Mouse (Mus musculus) heart, postnatal 14 days (tissue): Measurements from ENCODE around the gene Lalba. TPM values are rescaled to one million over a fixed set of nuclear protein-coding genes. Genes with fewer than 3 reads are reported as not detected.

Source experiments
- microRNA-seq, 2 experiments: library from miRNA; unstranded; fragments of <30 nt; microRNA quantifications; one replicate each; pipeline ENCODE4 v1.2.0; 2021 to 2022
- total RNA-seq, 2 experiments: library from RNA; stranded (reverse); gene quantifications; 2 replicates each; pipeline ENCODE4 v1.2.3; 2021

Gene Lalba
- total RNA-seq, 2 experiments from 2014 or later = not detected

Small RNA genes within 50 kb of the gene (microRNA-seq; reads per million reads assigned to microRNA genes)
- gene Mir1291 = 1.1 reads per million in 2 experiments

Other genes starting within 250 kb of the Lalba start
- not detected for gene Olfr286, start 248.3 kb downstream of the Lalba start, total RNA-seq
- gene H1fnt, start 225.4 kb downstream of the Lalba start, total RNA-seq = not detected
- gene Zfp641, start 186.6 kb downstream of the Lalba start, total RNA-seq = 1 to 10 TPM; 5.8 to 6.3 TPM
- not detected for gene Olfr285, start 165.4 kb downstream of the Lalba start, total RNA-seq
- gene Olfr284, start 141.7 kb downstream of the Lalba start, total RNA-seq = not detected
- not detected for gene Olfr283, start 101.8 kb downstream of the Lalba start, total RNA-seq
- gene Olfr282, start 51.5 kb downstream of the Lalba start, total RNA-seq = not detected
- not detected for gene Olfr281, start 30.1 kb downstream of the Lalba start, total RNA-seq
- gene OR5BS1P, start 12.8 kb downstream of the Lalba start, total RNA-seq = not detected
- not detected for gene Olfr279, start 9.7 kb upstream of the Lalba start, total RNA-seq
- gene Kansl2, start 51.5 kb upstream of the Lalba start, total RNA-seq = 10 to 100 TPM; 78.4 to 82.2 TPM
- gene Ccnt1, start 88.2 kb upstream of the Lalba start, total RNA-seq = 10 to 100 TPM; 32.8 to 42.6 TPM
- under 1 TPM; 0.88 to 0.93 TPM for gene 4930415O20Rik, start 88.3 kb upstream of the Lalba start, total RNA-seq
- 100 to 1,000 TPM; 199 to 209 TPM for gene Adcy6, start 127.4 kb upstream of the Lalba start, total RNA-seq
- 1 to 10 TPM; 8.0 to 8.8 TPM for gene Cacnb3, start 148.1 kb upstream of the Lalba start, total RNA-seq
- gene Ddx23, start 180.2 kb upstream of the Lalba start, total RNA-seq = 10 to 100 TPM; 51.0 to 53.9 TPM
- gene Rnd1, start 194.7 kb upstream of the Lalba start, total RNA-seq = 1 to 10 TPM in 1 of 2 experiments, under 1 TPM in 1; 0.69 to 1.0 TPM
- gene Ccdc65, start 225.5 kb upstream of the Lalba start, total RNA-seq = under 1 TPM; 0.29 to 0.72 TPM
- gene Fkbp11, start 245.5 kb upstream of the Lalba start, total RNA-seq = 1 to 10 TPM; 4.6 to 5.0 TPM